Mouse (Mus musculus) brain, embryonic 14.5 days (tissue): Measurements from ENCODE around the gene Cfap126.

Experiments
- CTCF ChIP-seq: fragments of 200-500 bp; IDR thresholded peaks from 2 replicates; pipeline ENCODE4 v1.5.1; 2012; ENCODE audit warnings: inconsistent platforms, mild to moderate bottlenecking, moderate library complexity, borderline replicate concordance; ENCODE audit not compliant: insufficient read depth, insufficient read length; ENCODE audit errors: extremely low read depth
- POLR2A ChIP-seq: fragments of 200-500 bp; IDR thresholded peaks from 2 replicates; pipeline ENCODE4 v1.6.1; 2012; ENCODE audit warnings: mild to moderate bottlenecking, inconsistent platforms, borderline replicate concordance; ENCODE audit not compliant: poor library complexity, insufficient read depth, insufficient read length, severe bottlenecking; ENCODE audit errors: extremely low read depth

GRCm38 (mm10) chr1:171151966-171152365 lies 38.2 kb downstream of the Cfap126 start:
- TF ChIP-seq POLR2A: no peak
- TF ChIP-seq CTCF: no peak
